Mouse (Mus musculus): ENCODE results near the gene Ggt1.

Gene Ggt1

DNA sequence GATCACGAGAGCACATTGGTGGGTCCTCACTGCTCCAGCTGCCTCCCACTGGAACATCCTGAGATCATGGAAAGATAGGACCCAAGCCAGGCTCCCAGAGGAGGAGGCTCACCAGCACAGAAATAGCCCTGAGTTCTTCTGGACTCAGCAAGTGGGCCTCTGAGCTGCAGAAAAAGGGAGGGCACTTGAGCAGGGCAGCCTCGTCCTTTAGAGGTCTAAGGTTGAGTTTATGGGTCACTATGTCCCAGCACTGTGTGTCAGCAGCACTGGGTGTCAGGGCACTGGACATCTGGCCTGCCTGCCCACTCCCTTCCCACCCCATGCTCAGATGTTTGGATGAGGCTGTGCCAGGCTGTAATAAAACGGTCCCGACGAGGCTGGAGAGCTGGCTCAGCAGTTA lies 26.9 kb downstream of the Ggt1 start:
- Histone ChIP-seq H3K4me1 (replicated peaks; ENCODE audit: low read depth, low read length) (peaks cover 24% of the 10 kb centered on the region), H3K36me3 (ENCODE audit: insufficient read depth, low read length) (no peaks in the 10 kb centered on the region), H3K9me3 (ENCODE audit: low read length) (no peaks in the 10 kb centered on the region), H3K4me3 (replicated peaks; ENCODE audit: low read length) (no peak overlapping the region), H3K27me3 (ENCODE audit: insufficient read depth, low read length) (peaks cover 3% of the 10 kb centered on the region; the same call in 1 of the 2 replicates)
- TF ChIP-seq NANOG (IDR thresholded peaks at IDR 0.05; ENCODE audit: borderline replicate concordance, low read length) (no peak), POU5F1 (IDR thresholded peaks at IDR 0.05; ENCODE audit: borderline replicate concordance, low read length) (no peak), CTCF (conservative IDR thresholded peaks at IDR 0.05; ENCODE audit: low read length) (no peak)

- TF ChIP-seq CTCF (conservative IDR thresholded peaks at IDR 0.05; ENCODE audit: low read length) (no peak), POU5F1 (IDR thresholded peaks at IDR 0.05; ENCODE audit: borderline replicate concordance, low read length) (no peak), NANOG (IDR thresholded peaks at IDR 0.05; ENCODE audit: borderline replicate concordance, low read length) (no peak)
- Histone ChIP-seq H3K9me3 (ENCODE audit: low read length) (no peaks in the 10 kb centered on the region), H3K4me3 (replicated peaks; ENCODE audit: low read length) (no peak within 1 kb of the TSS), H3K27me3 (ENCODE audit: insufficient read depth, low read length) (peaks cover 3% of the 10 kb centered on the region; the same call in 1 of the 2 replicates), H3K4me1 (replicated peaks; ENCODE audit: low read depth, low read length) (peaks cover 24% of the 10 kb centered on the region), H3K36me3 (ENCODE audit: insufficient read depth, low read length) (no peaks in the 10 kb centered on the region)
Measured at GRCm38 (mm10) chr10:75589129-75589528, 27.7 kb downstream of the Ggt1 start, which contains the start of gene Ggt5. Gene Ggt5 (plus strand): TSS chr10:75589340.

DNA sequence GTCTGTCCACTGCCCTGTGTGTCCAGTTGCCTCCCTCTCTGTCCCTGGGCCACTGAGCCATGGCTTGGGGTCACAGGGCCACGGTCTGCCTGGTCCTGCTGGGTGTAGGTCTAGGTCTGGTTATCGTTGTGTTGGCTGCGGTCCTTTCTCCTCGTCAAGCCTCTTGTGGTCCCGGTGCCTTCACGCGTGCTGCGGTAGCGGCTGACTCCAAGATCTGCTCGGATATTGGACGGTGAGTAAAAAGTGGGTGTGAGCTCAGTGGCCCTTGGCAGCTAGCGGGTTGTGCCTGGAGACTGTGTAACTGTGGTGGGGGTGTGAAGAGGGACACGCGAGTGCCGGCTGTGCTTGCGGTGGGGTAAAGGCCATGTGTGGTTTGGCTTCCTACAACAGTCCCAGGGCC lies 28.2 kb downstream of the Ggt1 start:
- H3K36me3 ChIP-seq (ENCODE audit: insufficient read depth, low read length) = no peaks in the 10 kb centered on the region
- no peak overlapping the region for H3K4me3 ChIP-seq (replicated peaks; ENCODE audit: low read length)
- no peaks in the 10 kb centered on the region for H3K9me3 ChIP-seq (ENCODE audit: low read length)
- H3K27me3 ChIP-seq (ENCODE audit: insufficient read depth, low read length) = peaks cover 3% of the 10 kb centered on the region; the same call in 1 of the 2 replicates
- no peak for TF ChIP-seq POU5F1 (IDR thresholded peaks at IDR 0.05; ENCODE audit: borderline replicate concordance, low read length)
- H3K4me1 ChIP-seq (replicated peaks; ENCODE audit: low read depth, low read length) = peaks cover 20% of the 10 kb centered on the region

GRCm38 (mm10) chr10:75591211-75591894 lies 29.9 kb downstream of the Ggt1 start:
- H3K36me3 ChIP-seq (ENCODE audit: insufficient read depth, low read length) = no peaks in the 10 kb centered on the region
- TF ChIP-seq NANOG (IDR thresholded peaks at IDR 0.05; ENCODE audit: borderline replicate concordance, low read length) (no peak), CTCF (conservative IDR thresholded peaks at IDR 0.05; ENCODE audit: low read length) (no peak), POU5F1 (IDR thresholded peaks at IDR 0.05; ENCODE audit: borderline replicate concordance, low read length) (no peak)
- H3K4me1 ChIP-seq (replicated peaks; ENCODE audit: low read depth, low read length) = peaks cover 4% of the 10 kb centered on the region
- H3K27me3 ChIP-seq (ENCODE audit: insufficient read depth, low read length) = no peaks in the 10 kb centered on the region
- H3K4me3 ChIP-seq (replicated peaks; ENCODE audit: low read length) = no peak overlapping the region
- H3K9me3 ChIP-seq (ENCODE audit: low read length) = no peaks in the 10 kb centered on the region

DNA sequence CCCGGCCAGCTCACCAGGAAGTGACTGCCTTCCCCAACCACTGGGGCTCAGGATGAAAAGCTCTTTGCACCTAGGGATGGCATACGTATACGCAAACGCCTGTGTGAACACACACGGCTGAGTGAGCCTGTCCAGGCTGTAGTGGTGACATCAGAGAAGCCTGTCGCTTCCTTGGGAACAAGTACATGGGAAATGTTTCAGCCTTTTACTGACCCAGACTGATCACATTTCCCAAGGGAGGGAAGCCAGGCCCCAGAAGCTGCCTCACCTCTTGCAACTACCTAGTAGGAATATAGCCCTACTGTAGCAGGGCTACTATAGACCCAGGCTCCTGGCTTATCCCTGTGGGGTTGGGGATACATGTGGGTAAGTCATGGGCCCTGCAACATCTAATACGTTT lies 31.2 kb downstream of the Ggt1 start:
- Histone ChIP-seq H3K36me3 (ENCODE audit: insufficient read depth, low read length) (no peaks in the 10 kb centered on the region), H3K27me3 (ENCODE audit: insufficient read depth, low read length) (no peaks in the 10 kb centered on the region), H3K4me1 (replicated peaks; ENCODE audit: low read depth, low read length) (no peaks in the 10 kb centered on the region), H3K4me3 (replicated peaks; ENCODE audit: low read length) (no peak overlapping the region), H3K9me3 (ENCODE audit: low read length) (peaks cover 8% of the 10 kb centered on the region)
- TF ChIP-seq NANOG (IDR thresholded peaks at IDR 0.05; ENCODE audit: borderline replicate concordance, low read length) (no peak), CTCF (conservative IDR thresholded peaks at IDR 0.05; ENCODE audit: low read length) (no peak)

DNA sequence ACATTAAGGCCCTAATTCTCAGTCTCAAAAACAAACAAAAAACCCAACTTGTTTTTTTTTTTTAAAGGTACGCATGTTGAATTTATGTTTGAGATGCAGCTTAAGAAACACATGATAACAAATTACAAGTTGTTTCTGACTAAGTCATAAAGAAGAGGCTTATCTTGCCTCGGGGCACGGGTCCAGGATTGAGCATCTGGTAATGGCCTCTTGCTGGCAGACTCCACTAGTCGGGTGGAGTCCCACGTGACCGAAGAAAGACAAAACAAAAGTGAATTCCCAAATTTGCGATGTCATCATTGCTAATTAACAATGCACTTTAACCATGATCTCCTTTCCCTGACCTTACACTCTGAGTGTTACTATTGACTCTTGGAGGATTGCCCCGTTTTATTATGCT lies 34.6 kb downstream of the Ggt1 start:
- no peaks in the 10 kb centered on the region for H3K27me3 ChIP-seq (ENCODE audit: insufficient read depth, low read length)
- no peaks in the 10 kb centered on the region for H3K4me1 ChIP-seq (replicated peaks; ENCODE audit: low read depth, low read length)
- H3K36me3 ChIP-seq (ENCODE audit: insufficient read depth, low read length) = no peaks in the 10 kb centered on the region
- H3K9me3 ChIP-seq (ENCODE audit: low read length) = peaks cover 15% of the 10 kb centered on the region
- H3K4me3 ChIP-seq (replicated peaks; ENCODE audit: low read length) = no peak overlapping the region
- TF ChIP-seq NANOG (IDR thresholded peaks at IDR 0.05; ENCODE audit: borderline replicate concordance, low read length) = no peak
- no peak for TF ChIP-seq CTCF (conservative IDR thresholded peaks at IDR 0.05; ENCODE audit: low read length)
- TF ChIP-seq POU5F1 (IDR thresholded peaks at IDR 0.05; ENCODE audit: borderline replicate concordance, low read length) = no peak

DNA sequence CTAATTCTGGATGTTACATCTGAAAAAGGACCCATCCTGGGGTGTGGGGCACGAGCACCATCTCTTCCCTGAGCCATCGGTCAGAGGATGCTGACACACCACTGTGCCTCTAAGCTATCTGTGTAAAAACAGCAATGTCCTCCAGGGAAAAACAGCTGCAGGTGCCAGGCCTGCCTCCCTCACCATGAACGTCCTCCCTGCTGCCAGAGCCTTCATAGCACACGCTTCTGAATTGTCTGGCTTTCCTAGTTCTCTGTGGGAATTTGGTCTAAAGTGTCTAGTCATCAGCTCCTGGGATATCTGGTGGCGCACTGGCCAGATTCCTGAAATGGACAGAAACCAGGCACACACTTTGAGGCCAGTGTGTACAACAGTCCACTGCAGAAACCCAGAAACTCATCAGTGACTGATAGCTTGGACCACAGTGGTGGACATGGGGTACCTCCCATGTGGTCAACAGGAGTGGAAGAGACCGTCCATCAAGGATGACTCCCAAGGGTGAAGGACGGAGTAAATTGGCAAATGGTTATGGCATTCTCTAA lies 38.9 kb downstream of the Ggt1 start:
- H3K4me1 ChIP-seq (replicated peaks; ENCODE audit: low read depth, low read length) = peaks cover 13% of the 10 kb centered on the region
- no peak for TF ChIP-seq NANOG (IDR thresholded peaks at IDR 0.05; ENCODE audit: borderline replicate concordance, low read length)
- no peak for TF ChIP-seq CTCF (conservative IDR thresholded peaks at IDR 0.05; ENCODE audit: low read length)
- TF ChIP-seq POU5F1 (IDR thresholded peaks at IDR 0.05; ENCODE audit: borderline replicate concordance, low read length) = no peak

GRCm38 (mm10) chr10:75605162-75605846 lies 43.9 kb downstream of the Ggt1 start:
- TF ChIP-seq NANOG (IDR thresholded peaks at IDR 0.05; ENCODE audit: borderline replicate concordance, low read length) (no peak), CTCF (conservative IDR thresholded peaks at IDR 0.05; ENCODE audit: low read length) (peak; percentile 69), POU5F1 (IDR thresholded peaks at IDR 0.05; ENCODE audit: borderline replicate concordance, low read length) (no peak)

More for the DNA sequence above, 38.9 kb downstream of the Ggt1 start:
- H3K9me3 ChIP-seq (ENCODE audit: low read length) = peaks cover 15% of the 10 kb centered on the region
- no peak overlapping the region for H3K4me3 ChIP-seq (replicated peaks; ENCODE audit: low read length)
- H3K36me3 ChIP-seq (ENCODE audit: insufficient read depth, low read length) = no peaks in the 10 kb centered on the region
- peaks cover 28% of the 10 kb centered on the region for H3K27me3 ChIP-seq (ENCODE audit: insufficient read depth, low read length)

More at GRCm38 (mm10) chr10:75605162-75605846, 43.9 kb downstream of the Ggt1 start:
- Histone ChIP-seq H3K4me3 (replicated peaks; ENCODE audit: low read length) (no peak overlapping the region), H3K27me3 (ENCODE audit: insufficient read depth, low read length) (peaks cover 31% of the 10 kb centered on the region), H3K9me3 (ENCODE audit: low read length) (no peaks in the 10 kb centered on the region), H3K4me1 (replicated peaks; ENCODE audit: low read depth, low read length) (peaks cover 32% of the 10 kb centered on the region), H3K36me3 (ENCODE audit: insufficient read depth, low read length) (no peaks in the 10 kb centered on the region)
